Mouse (Mus musculus) liver, adult 2 months (tissue): ENCODE data around the gene Aebp2.

Experiments
- CTCF ChIP-seq: fragments of 200-500 bp; IDR thresholded peaks from 2 replicates; pipeline ENCODE4 v1.5.1; 2011; ENCODE audit warnings: low read depth, low read length, control low read depth
- POLR2A ChIP-seq: fragments of 200-500 bp; IDR thresholded peaks from 2 replicates; pipeline ENCODE4 v1.6.1; 2011; ENCODE audit warnings: low read length, control low read depth; ENCODE audit not compliant: insufficient read depth; ENCODE audit errors: extremely low read depth

DNA sequence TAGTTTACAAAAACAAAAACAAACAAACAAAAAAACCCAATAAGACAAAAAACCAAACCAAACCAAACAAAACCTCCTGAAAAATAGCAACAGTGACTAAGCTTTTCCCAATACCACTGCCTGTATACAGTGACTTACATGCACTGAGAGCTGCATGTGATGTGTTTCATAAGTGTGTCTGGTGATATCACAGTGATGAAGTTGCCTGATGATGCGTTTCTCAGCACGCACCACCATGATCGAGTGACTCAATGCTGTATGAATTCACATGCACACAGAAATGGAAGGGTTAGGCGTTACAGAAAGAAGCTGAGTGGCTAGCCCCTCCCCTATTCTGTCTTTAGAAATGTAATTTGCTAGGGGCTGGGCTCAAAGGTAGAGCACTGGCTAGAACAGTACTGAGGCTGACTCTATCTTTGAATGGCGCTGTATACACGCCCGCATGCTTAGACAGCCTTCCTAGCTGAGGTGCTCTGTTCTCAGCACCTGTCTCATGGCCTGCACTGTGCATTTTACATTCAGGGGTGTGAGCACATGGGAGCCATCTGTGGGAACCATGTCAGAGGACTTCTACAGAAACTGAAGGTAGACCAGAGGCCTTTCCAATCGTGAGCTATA, 44.9 kb downstream of the Aebp2 start:
- no peak for TF ChIP-seq CTCF
- no peak for TF ChIP-seq POLR2A
